Mouse (Mus musculus): Measurements from ENCODE around the gene N4bp2l2. TPM values are rescaled to one million over a fixed set of nuclear protein-coding genes. Genes with fewer than 3 reads are reported as not detected.
"Not testable (repeated sequence)": the region's sequence is repeated elsewhere in the genome, so short reads cannot be mapped to it uniquely, and the experiment has no call there.

N4bp2l2 gene
- polyA plus RNA-seq (2012; rRNA removed) = 9.4 and 11.1 TPM in 2 replicates

- DNase-seq (ENCODE audit: low read depth) = not testable (repeated sequence)
These were observed at the start of gene N4bp2l2 for GRCm38 (mm10) chr5:150666133-150666739. Gene N4bp2l2, minus strand, starts transcription at chr5:150666183.

- no peak for DNase-seq (ENCODE audit: low read depth)
These were observed 47.4 kb upstream of the N4bp2l2 start for GRCm38 (mm10) chr5:150713431-150713830.

- no peak for DNase-seq (ENCODE audit: low read depth)
These were observed 45.5 kb upstream of the N4bp2l2 start for GRCm38 (mm10) chr5:150711503-150711902.

GRCm38 (mm10) chr5:150707181-150707580 lies 41.2 kb upstream of the N4bp2l2 start:
- not testable (repeated sequence) for DNase-seq (ENCODE audit: low read depth)

- not testable (repeated sequence) for DNase-seq (ENCODE audit: low read depth)
These were observed 40.7 kb upstream of the N4bp2l2 start for GRCm38 (mm10) chr5:150706651-150707050.

- DNase-seq (ENCODE audit: low read depth) = no peak
These were observed 36.7 kb upstream of the N4bp2l2 start for GRCm38 (mm10) chr5:150702714-150703113.

- no peak for DNase-seq (ENCODE audit: low read depth)
These were observed 27.3 kb upstream of the N4bp2l2 start for GRCm38 (mm10) chr5:150693277-150693676.

GRCm38 (mm10) chr5:150690685-150691084 lies 24.7 kb upstream of the N4bp2l2 start:
- no peak for DNase-seq (ENCODE audit: low read depth)

GRCm38 (mm10) chr5:150682862-150683261 lies 16.9 kb upstream of the N4bp2l2 start:
- DNase-seq (ENCODE audit: low read depth) = not testable (repeated sequence)

GRCm38 (mm10) chr5:150674866-150675265 lies 8.9 kb upstream of the N4bp2l2 start:
- DNase-seq (ENCODE audit: low read depth) = no peak

GRCm38 (mm10) chr5:150673880-150674621 lies 8.1 kb upstream of the N4bp2l2 start:
- no peak for DNase-seq (ENCODE audit: low read depth)

GRCm38 (mm10) chr5:150673153-150673835 lies 7.3 kb upstream of the N4bp2l2 start, which contains the start of gene Pds5b:
Gene Pds5b, plus strand, starts transcription at chr5:150673739.
- DNase-seq (ENCODE audit: low read depth) = peak; percentile 41

GRCm38 (mm10) chr5:150672343-150672742 lies 6.4 kb upstream of the N4bp2l2 start:
- no peak for DNase-seq (ENCODE audit: low read depth)

GRCm38 (mm10) chr5:150668731-150669130 lies 2.7 kb upstream of the N4bp2l2 start:
- no peak for DNase-seq (ENCODE audit: low read depth)

- DNase-seq (ENCODE audit: low read depth) = peak; percentile 97
These were observed 640 bp downstream of the N4bp2l2 start for GRCm38 (mm10) chr5:150665132-150665954.

GRCm38 (mm10) chr5:150664794-150665131 lies 1.2 kb downstream of the N4bp2l2 start:
- no peak for DNase-seq (ENCODE audit: low read depth)

GRCm38 (mm10) chr5:150663926-150664325 lies 2.1 kb downstream of the N4bp2l2 start:
- not testable (repeated sequence) for DNase-seq (ENCODE audit: low read depth)

GRCm38 (mm10) chr5:150660296-150660695 lies 5.7 kb downstream of the N4bp2l2 start:
- DNase-seq (ENCODE audit: low read depth) = not testable (repeated sequence)

GRCm38 (mm10) chr5:150659425-150659824 lies 6.6 kb downstream of the N4bp2l2 start:
- not testable (repeated sequence) for DNase-seq (ENCODE audit: low read depth)

GRCm38 (mm10) chr5:150654548-150654947 lies 11.4 kb downstream of the N4bp2l2 start:
- DNase-seq (ENCODE audit: low read depth) = no peak

- DNase-seq (ENCODE audit: low read depth) = no peak
These were observed 13.4 kb downstream of the N4bp2l2 start for GRCm38 (mm10) chr5:150652578-150652977.

- DNase-seq (ENCODE audit: low read depth) = no peak
These were observed 21.1 kb downstream of the N4bp2l2 start for GRCm38 (mm10) chr5:150644926-150645325.

Data from gonadal fat pad, adult 2 months (tissue).